Mouse (Mus musculus): Measurements from ENCODE around the gene Klri2. TPM values are rescaled to one million over a fixed set of nuclear protein-coding genes. Genes with fewer than 3 reads are reported as not detected.
"Not testable (repeated sequence)": the region's sequence is repeated elsewhere in the genome, so short reads cannot be mapped to it uniquely, and the experiment has no call there.

The Klri2 gene
- polyA plus RNA-seq (2015; fragmentation: Nextera tagmentation; extraction: Ambion mirVana), result not detected in 2 replicates

DNA sequence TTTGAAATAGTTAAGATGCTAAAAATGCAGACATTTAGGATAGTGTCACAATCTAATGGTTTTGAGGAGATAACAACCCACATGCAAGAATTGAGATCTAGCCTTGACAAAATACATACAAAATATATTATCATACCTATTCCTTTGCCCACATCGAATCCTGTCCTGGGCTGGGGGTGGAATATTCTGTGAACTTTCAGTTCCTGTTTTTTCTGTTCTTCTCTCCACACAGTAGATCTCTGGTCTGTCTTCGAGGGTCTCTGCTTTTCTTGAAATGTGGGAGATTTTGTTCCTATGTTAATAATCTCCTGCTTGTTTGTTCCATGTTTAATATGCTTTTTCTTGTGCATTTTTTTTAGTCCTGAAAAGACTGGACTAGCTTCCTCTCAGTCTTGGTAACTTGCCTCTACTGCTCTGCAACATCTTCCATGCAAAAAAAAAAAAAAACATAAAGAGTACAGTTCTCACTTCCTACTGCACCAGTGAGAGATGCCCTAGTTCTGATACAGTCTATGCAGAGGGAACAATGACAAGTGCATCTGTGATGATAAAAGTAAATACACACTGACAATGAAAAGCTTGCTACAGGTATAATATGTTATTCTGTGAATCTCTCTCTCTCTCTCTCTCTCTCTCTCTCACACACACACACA lies at the start of gene Klri2:
Gene Klri2, minus strand, starts transcription at position 416 of the 653 bp plus-strand sequence.
- WGBS (ENCODE audit: insufficient replicate concordance), result 32% methylated on average over 2 of the region's 2 CpGs
- no peaks in the 10 kb centered on the region for H3K27me3 ChIP-seq
- ATAC-seq (ENCODE audit: low read depth) (no peak), DNase-seq (no peak)
- H3K9ac ChIP-seq, result no peak within 1 kb of the TSS
- H3K4me3 ChIP-seq (replicated peaks), result no peak within 1 kb of the TSS
- H3K4me1 ChIP-seq (replicated peaks), result no peaks in the 10 kb centered on the region
- H3K4me2 ChIP-seq, result no peak within 1 kb of the TSS
- no peaks in the 10 kb centered on the region for H3K36me3 ChIP-seq
- no peak within 1 kb of the TSS for H3K27ac ChIP-seq
- H3K9me3 ChIP-seq (replicated peaks), result no peaks in the 10 kb centered on the region

- not testable (repeated sequence) for H3K4me2 ChIP-seq; DNase-seq; H3K9ac ChIP-seq; H3K27me3 ChIP-seq; H3K27ac ChIP-seq; H3K4me3 ChIP-seq (replicated peaks); H3K4me1 ChIP-seq (replicated peaks); H3K9me3 ChIP-seq (replicated peaks); ATAC-seq (ENCODE audit: low read depth); H3K36me3 ChIP-seq
- WGBS (ENCODE audit: insufficient replicate concordance), result 62% methylated on average over 3 of the region's 3 CpGs
Measured at GRCm38 (mm10) chr6:129784170-129784569, 43.9 kb upstream of the Klri2 start, which contains the start of gene Gm156. Gene Gm156 (minus strand): TSS chr6:129784270.

DNA sequence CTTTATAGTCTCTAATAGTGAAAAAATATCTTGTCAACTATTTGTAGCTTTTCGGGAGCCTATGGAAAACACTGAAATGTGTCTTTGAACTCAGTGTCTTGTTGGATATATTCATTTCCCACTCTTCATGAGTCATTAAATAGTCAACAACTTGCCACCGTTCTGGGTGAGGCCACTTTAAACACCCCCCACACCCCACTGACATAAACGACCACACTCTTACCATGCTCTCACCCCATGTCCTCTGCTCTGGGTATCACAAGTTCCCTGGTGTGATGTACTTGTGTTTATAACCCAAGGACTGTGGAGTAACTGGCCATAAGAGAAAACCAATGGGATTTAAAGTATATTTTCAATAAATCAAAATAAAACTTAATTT lies 7.4 kb upstream of the Klri2 start:
- no peak overlapping the region for H3K9ac ChIP-seq
- WGBS (ENCODE audit: insufficient replicate concordance), result 44% methylated on average over 3 of the region's 3 CpGs
- no peak overlapping the region for H3K4me2 ChIP-seq
- ATAC-seq (ENCODE audit: low read depth) (no peak), DNase-seq (no peak)
- H3K4me1 ChIP-seq (replicated peaks), result no peaks in the 10 kb centered on the region
- H3K27me3 ChIP-seq, result no peaks in the 10 kb centered on the region
- no peaks in the 10 kb centered on the region for H3K9me3 ChIP-seq (replicated peaks)
- no peak overlapping the region for H3K27ac ChIP-seq
- no peaks in the 10 kb centered on the region for H3K36me3 ChIP-seq
- H3K4me3 ChIP-seq (replicated peaks), result no peak overlapping the region

DNA sequence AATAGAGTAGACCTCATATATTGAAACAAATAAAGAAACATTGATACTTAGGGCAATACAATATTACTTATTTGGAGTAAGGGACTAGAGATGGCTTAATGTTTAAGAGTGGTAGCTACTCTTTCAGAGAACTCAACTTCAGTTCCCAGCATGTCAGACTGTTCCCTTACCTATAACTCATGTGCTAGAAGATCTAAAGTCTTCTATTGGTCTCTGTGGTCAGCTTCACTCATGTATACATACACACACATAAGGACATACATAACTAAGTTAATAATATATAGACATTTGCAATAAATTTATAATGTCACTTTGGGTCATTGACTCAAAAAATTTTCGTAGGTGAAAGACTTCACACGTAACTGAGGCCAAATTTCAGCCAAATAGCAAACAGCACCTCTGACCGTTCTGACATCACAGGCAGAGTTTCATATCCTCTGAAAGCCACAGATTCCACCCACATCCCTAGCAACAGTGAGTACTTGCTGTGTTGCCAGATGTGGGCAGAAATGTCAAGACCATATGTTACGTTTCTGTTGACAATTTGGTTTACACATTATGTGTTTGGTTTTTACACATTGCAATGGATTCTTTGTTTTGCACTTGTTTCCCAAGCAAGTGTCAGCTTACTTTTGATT lies 6.9 kb upstream of the Klri2 start:
- DNase-seq, result no peak
- H3K27me3 ChIP-seq, result no peaks in the 10 kb centered on the region
- 50% methylated on average over 4 of the region's 4 CpGs for WGBS (ENCODE audit: insufficient replicate concordance)
- H3K27ac ChIP-seq, result no peak overlapping the region
- no peaks in the 10 kb centered on the region for H3K36me3 ChIP-seq
- no peaks in the 10 kb centered on the region for H3K4me1 ChIP-seq (replicated peaks)
- no peak overlapping the region for H3K9ac ChIP-seq
- H3K4me2 ChIP-seq, result no peak overlapping the region
- no peak for ATAC-seq (ENCODE audit: low read depth)
- H3K9me3 ChIP-seq (replicated peaks), result no peaks in the 10 kb centered on the region
- H3K4me3 ChIP-seq (replicated peaks), result no peak overlapping the region

GRCm38 (mm10) chr6:129746151-129746550 lies 5.9 kb upstream of the Klri2 start:
- H3K4me1 ChIP-seq (replicated peaks), result no peaks in the 10 kb centered on the region
- no peak overlapping the region for H3K4me2 ChIP-seq
- no peak overlapping the region for H3K4me3 ChIP-seq (replicated peaks)
- 40% methylated on average over 3 of the region's 3 CpGs for WGBS (ENCODE audit: insufficient replicate concordance)
- no peak overlapping the region for H3K9ac ChIP-seq
- H3K36me3 ChIP-seq, result no peaks in the 10 kb centered on the region
- no peak overlapping the region for H3K27ac ChIP-seq
- no peaks in the 10 kb centered on the region for H3K9me3 ChIP-seq (replicated peaks)
- ATAC-seq (ENCODE audit: low read depth), result no peak
- H3K27me3 ChIP-seq, result no peaks in the 10 kb centered on the region
- no peak for DNase-seq

- Histone ChIP-seq H3K9ac (no peak overlapping the region), H3K27ac (no peak overlapping the region), H3K4me1 (replicated peaks) (no peaks in the 10 kb centered on the region), H3K4me2 (no peak overlapping the region), H3K36me3 (no peaks in the 10 kb centered on the region), H3K9me3 (replicated peaks) (no peaks in the 10 kb centered on the region), H3K27me3 (no peaks in the 10 kb centered on the region), H3K4me3 (replicated peaks) (no peak overlapping the region)
- DNase-seq (no peak), ATAC-seq (ENCODE audit: low read depth) (no peak)
Measured at GRCm38 (mm10) chr6:129736414-129736813, 3.9 kb downstream of the Klri2 start.

GRCm38 (mm10) chr6:129727237-129727636 lies 13.0 kb downstream of the Klri2 start:
- Histone ChIP-seq H3K9ac (no peak overlapping the region), H3K36me3 (no peaks in the 10 kb centered on the region)
- WGBS (ENCODE audit: insufficient replicate concordance), result 56% methylated on average over 1 of the region's 1 CpGs

DNA sequence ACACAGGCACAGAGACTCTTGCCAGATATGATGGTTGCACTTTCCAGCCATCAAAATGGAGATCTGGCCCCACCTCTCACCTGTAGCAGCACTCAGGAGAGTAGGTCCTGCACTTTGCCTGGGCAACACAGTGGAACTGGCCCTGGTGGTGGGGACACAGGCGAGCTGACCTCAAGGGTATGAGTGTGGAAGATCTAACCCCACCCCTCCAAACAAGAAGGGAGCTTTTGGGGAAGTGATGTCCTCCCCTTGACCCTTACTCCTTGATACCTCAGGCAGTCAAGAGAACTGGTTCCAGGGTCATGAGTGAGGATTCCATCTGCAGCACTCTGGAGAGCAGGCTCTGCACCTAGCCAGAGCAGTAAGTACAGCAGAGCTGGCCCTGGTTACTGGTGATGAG lies 18.9 kb downstream of the Klri2 start:
- no peak overlapping the region for H3K4me2 ChIP-seq
- no peaks in the 10 kb centered on the region for H3K27me3 ChIP-seq
- no peaks in the 10 kb centered on the region for H3K9me3 ChIP-seq (replicated peaks)
- no peak overlapping the region for H3K9ac ChIP-seq
- WGBS (ENCODE audit: insufficient replicate concordance), result 34% methylated on average over 1 of the region's 1 CpGs
- no peaks in the 10 kb centered on the region for H3K36me3 ChIP-seq
- no peaks in the 10 kb centered on the region for H3K4me1 ChIP-seq (replicated peaks)
- DNase-seq (no peak), ATAC-seq (ENCODE audit: low read depth) (no peak)
- H3K4me3 ChIP-seq (replicated peaks), result no peak overlapping the region
- no peak overlapping the region for H3K27ac ChIP-seq

More at GRCm38 (mm10) chr6:129727237-129727636, 13.0 kb downstream of the Klri2 start:
- DNase-seq (no peak), ATAC-seq (ENCODE audit: low read depth) (no peak)
- Histone ChIP-seq H3K4me3 (replicated peaks) (no peak overlapping the region), H3K9me3 (replicated peaks) (no peaks in the 10 kb centered on the region), H3K4me2 (no peak overlapping the region), H3K4me1 (replicated peaks) (no peaks in the 10 kb centered on the region), H3K27ac (no peak overlapping the region), H3K27me3 (no peaks in the 10 kb centered on the region)

- WGBS (ENCODE audit: insufficient replicate concordance), result 17% methylated on average over 3 of the region's 3 CpGs
- Histone ChIP-seq H3K9ac (no peak overlapping the region), H3K9me3 (replicated peaks) (no peaks in the 10 kb centered on the region), H3K4me1 (replicated peaks) (no peaks in the 10 kb centered on the region), H3K4me3 (replicated peaks) (no peak overlapping the region), H3K27me3 (no peaks in the 10 kb centered on the region), H3K4me2 (no peak overlapping the region), H3K27ac (no peak overlapping the region), H3K36me3 (no peaks in the 10 kb centered on the region)
- DNase-seq (no peak), ATAC-seq (ENCODE audit: low read depth) (no peak)
Measured at GRCm38 (mm10) chr6:129720487-129720886, 19.8 kb downstream of the Klri2 start.

- Histone ChIP-seq H3K27me3 (no peaks in the 10 kb centered on the region), H3K4me3 (replicated peaks) (no peak within 1 kb of the TSS), H3K27ac (no peak within 1 kb of the TSS), H3K4me2 (no peak within 1 kb of the TSS), H3K9me3 (replicated peaks) (no peaks in the 10 kb centered on the region), H3K36me3 (no peaks in the 10 kb centered on the region), H3K4me1 (replicated peaks) (no peaks in the 10 kb centered on the region), H3K9ac (no peak within 1 kb of the TSS)
- WGBS (ENCODE audit: insufficient replicate concordance), result 74% methylated on average over 4 of the region's 4 CpGs
- ATAC-seq (ENCODE audit: low read depth), result no peak
- no peak for DNase-seq
Measured at GRCm38 (mm10) chr6:129717032-129717431, 23.3 kb downstream of the Klri2 start, which contains the start of gene Klri1. Gene Klri1 (minus strand): TSS chr6:129717132.

DNA sequence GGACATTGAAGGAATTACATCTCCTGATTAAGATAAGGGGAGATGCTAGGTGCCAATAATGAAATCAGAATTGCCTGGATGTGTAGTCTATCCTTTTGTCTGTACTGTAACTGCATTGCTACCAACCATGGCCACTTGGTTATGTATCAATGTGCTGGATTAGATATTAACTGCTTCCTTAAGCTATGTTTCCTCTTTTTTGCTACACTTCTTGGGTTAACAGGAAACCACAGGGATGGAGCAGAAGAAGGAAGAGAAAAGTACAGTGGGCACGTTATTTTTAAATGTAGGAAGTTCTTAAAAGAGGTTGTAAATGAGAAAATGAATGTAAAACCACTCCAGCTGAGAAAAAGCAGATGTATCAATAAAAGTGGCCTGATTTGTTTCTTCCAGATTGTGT lies 26.7 kb downstream of the Klri2 start:
- DNase-seq, result no peak

DNA sequence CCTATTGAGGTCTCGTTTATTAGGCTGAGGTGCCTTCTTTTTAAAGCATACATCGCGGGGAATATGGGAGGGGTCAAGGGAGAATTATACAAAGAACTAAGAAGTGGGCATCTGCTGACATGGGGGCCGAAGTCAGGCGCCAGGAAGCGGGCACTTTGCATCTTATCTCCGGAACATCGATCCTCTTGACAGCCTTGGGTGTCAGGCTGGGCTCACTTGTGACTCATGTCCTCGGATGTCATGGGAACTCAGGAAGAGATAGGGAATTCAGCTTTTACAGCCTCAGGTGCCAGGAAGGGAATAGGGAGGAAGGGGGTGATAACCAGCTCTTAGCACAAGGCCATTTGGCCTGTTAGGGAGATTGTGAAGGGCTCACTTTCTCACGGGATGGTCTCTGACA lies 48.8 kb downstream of the Klri2 start:
- H3K27me3 ChIP-seq; H3K4me1 ChIP-seq (replicated peaks); H3K36me3 ChIP-seq; H3K4me2 ChIP-seq; H3K4me3 ChIP-seq (replicated peaks); H3K27ac ChIP-seq; H3K9me3 ChIP-seq (replicated peaks); ATAC-seq (ENCODE audit: low read depth); DNase-seq; H3K9ac ChIP-seq: not testable (repeated sequence)
- whole genome bisulfite sequencing (ENCODE audit: insufficient replicate concordance), result 51% methylated on average over 10 of the region's 10 CpGs

More for the DNA sequence above, 26.7 kb downstream of the Klri2 start:
- no peak for ATAC-seq (ENCODE audit: low read depth)
- H3K36me3 ChIP-seq, result no peaks in the 10 kb centered on the region
- no peak overlapping the region for H3K4me2 ChIP-seq
- WGBS (ENCODE audit: insufficient replicate concordance), result 0% methylated on average over 1 of the region's 1 CpGs
- H3K4me1 ChIP-seq (replicated peaks), result no peaks in the 10 kb centered on the region
- H3K4me3 ChIP-seq (replicated peaks), result no peak overlapping the region
- no peak overlapping the region for H3K9ac ChIP-seq
- H3K27me3 ChIP-seq, result no peaks in the 10 kb centered on the region
- H3K27ac ChIP-seq, result no peak overlapping the region
- no peaks in the 10 kb centered on the region for H3K9me3 ChIP-seq (replicated peaks)

All from liver, embryonic 13.5 days (tissue).